Mouse (Mus musculus) lung, adult 2 months (tissue): ENCODE results near the gene Cd68. TPM values are rescaled to one million over a fixed set of nuclear protein-coding genes. Genes with fewer than 3 reads are reported as not detected.
A peak's percentile ranks its signal among the peaks of the same experiment; 100 is the strongest.

Experiments
- DNase-seq: peaks from one replicate; pipeline ENCODE4 v3.0.0; 2022
- H3K4me1 ChIP-seq: fragments of 200-500 bp; 2 replicates; pipeline ENCODE4 v1.6.1; 2011; ENCODE audit warnings: low read length; ENCODE audit not compliant: control insufficient read depth, insufficient read depth
- H3K4me3 ChIP-seq: fragments of 200-500 bp; replicated peaks from 2 replicates; pipeline ENCODE3; 2011; ENCODE audit warnings: low read depth, mild to moderate bottlenecking, control low read depth, low read length; ENCODE audit errors: extremely low read depth
- CTCF ChIP-seq: fragments of 200-500 bp; IDR thresholded peaks from 2 replicates; pipeline ENCODE4 v1.5.1; 2011; ENCODE audit warnings: mild to moderate bottlenecking, low read length, control low read depth; ENCODE audit not compliant: insufficient read depth
- POLR2A ChIP-seq: fragments of 200-500 bp; IDR thresholded peaks from 2 replicates; pipeline ENCODE4 v1.6.1; 2011; ENCODE audit warnings: low read depth, mild to moderate bottlenecking, control low read depth, low read length, borderline replicate concordance; ENCODE audit errors: extremely low read depth
- WGBS: fragments of 180-500 bp; shearing (Covaris S2); methylation state at CpG from one replicate; pipeline ENCODE4 v1.1.7; 2018; 5-methylcytosine and 5-hydroxymethylcytosine counted together
- polyA plus RNA-seq: library from polyadenylated mRNA; depleted of rRNA; stranded (reverse); fragments of >200 nt; gene quantifications from 2 replicates; pipeline ENCODE4 v1.2.3, GENCODE M21; 2012; rRNA removed

The Cd68 gene
- polyA plus RNA-seq = 65.6 and 82.8 TPM in 2 replicates

DNA sequence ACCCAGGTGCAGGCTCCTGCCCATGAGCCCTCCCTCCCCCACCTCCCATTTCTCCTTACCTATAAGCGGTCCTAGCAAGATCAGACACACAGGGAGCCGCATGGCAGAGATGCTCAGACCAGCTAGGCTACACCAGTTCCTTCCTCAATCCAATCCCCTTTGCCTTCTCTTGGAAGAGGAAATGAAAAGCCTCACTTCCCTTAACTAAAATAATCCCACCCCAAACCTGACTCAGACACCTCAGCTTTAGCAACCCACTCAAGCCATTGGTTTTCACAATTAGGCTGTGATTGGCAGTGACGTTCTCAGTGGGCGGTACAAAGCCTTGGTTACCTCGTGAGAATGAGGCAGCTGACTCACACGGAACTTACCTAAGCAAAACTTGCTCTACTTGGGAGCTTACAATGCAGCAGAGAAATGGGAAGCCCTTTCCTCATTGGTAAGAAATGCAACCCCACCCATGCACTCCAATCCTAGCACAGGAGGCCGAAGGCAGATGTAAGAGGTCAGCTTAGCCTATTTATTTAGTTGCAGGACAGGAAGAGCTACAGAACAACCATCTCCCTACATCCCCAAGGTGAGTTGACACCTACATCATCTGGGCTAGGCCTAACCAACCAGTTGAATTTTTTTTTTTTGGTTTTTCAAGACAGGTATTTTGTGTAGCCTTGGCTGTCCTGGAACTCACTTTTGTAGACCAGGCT lies at the start of gene Cd68:
Gene Cd68, minus strand, starts transcription at position 193 of the 704 bp plus-strand sequence.
- 37% methylated on average over 7 of the region's 7 CpGs for WGBS
- Histone ChIP-seq H3K4me3 (peak within 1 kb of the TSS; percentile 4), H3K4me1 (peaks cover 13% of the 10 kb centered on the region)
- TF ChIP-seq CTCF = no peak
- TF ChIP-seq POLR2A = no peak
- no peak for DNase-seq

DNA sequence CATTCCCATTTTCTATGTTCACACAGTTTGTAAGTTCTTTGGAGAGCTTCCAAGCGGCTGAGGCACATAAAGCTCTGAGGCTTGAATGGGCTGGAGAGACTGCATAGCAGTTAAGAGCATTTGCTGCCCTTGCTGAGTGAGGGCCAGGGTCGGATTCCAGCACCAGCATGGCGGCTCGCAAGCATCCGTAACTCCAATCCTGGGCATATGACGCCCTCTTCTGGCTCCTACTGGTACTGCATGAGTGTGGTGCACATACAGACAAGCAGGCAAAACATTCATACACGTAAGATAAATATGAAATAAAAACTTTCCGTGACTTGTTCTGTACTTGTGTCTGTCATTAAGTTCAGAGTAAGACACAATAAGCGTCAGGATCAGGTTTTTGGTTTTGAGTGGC lies 49.5 kb upstream of the Cd68 start:
- 59% methylated on average over 9 of the region's 9 CpGs for WGBS
- DNase-seq = peak; percentile 42
- H3K4me3 ChIP-seq = no peak overlapping the region
- TF ChIP-seq POLR2A (no peak), CTCF (peak; percentile 61)
- H3K4me1 ChIP-seq = peaks cover 3% of the 10 kb centered on the region; the same call in 1 of the 2 replicates

DNA sequence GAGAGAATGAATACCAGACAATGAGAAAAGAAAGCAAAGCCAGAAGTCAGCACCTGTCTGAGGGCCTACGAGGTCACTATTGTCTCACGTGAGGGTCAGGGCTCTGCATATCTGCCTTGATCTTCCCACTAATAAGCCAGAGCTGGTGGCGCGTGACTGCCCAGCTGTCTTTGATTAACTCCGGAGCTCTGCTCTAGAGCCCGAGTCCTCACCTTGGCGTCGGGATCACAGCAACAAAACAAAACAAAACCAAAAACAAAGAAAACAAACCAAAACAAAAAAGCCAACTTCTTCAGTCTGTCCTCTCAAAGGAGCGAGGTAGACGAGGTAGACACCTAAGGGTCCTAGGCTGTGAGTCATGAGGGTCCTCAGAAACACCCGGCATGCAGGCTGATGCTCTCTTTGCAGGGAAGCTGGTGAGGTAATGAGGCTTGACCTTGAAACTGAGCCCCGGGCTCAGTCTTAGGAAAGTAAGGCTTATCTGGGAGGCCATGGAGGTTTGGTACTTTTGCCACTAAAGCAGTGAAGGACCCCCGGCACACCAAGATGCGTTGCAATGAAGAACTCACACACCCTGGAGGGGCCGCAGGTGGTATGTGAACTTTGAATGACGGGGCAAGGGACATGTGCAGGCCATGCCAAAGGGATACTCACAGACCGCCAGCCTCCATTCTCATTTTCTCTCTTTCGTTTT lies 48.8 kb upstream of the Cd68 start:
- Histone ChIP-seq H3K4me1 (peaks cover 3% of the 10 kb centered on the region; the same call in 1 of the 2 replicates), H3K4me3 (no peak overlapping the region)
- TF ChIP-seq CTCF (no peak), POLR2A (no peak)
- 73% methylated on average over 18 of the region's 18 CpGs for WGBS
- DNase-seq = no peak

DNA sequence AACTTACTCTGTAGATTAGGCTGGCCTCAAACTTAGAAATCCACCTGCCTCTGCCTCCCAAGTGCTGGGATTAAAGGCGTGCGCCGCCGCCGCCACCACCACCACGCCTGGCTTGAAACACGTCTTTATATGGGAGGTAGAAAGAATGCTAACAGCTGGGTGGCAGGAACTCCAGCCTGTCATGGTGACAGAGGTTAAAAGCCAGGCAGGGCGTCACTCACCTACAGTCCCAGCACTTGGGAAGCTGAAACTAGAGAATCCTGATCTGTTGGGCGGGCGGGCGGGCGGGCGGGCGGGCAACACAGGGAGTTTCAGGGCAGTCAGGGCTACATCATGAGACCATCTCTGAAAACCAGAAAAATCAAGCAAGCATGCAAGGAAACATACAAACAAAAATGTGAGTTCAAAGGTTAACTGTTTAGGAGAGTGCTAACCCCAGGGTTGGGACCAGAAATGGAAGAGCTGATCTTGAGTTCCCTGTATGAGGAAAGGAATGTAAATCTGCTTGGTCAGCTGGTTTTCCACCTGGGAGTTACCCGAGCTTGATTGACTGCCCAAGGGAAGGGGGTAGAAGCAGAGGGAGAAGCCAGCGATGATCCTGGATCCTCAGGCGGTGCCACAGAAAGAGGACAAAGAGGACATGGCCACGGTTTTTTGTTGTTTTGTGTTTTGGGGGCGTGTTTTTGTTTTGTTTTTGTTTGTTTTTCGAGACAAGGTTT lies 47.2 kb upstream of the Cd68 start:
- H3K4me3 ChIP-seq = no peak overlapping the region
- DNase-seq = no peak
- H3K4me1 ChIP-seq = peaks cover 3% of the 10 kb centered on the region; the same call in 1 of the 2 replicates
- WGBS = 75% methylated on average over 20 of the region's 20 CpGs
- no peak for TF ChIP-seq CTCF
- TF ChIP-seq POLR2A = no peak

DNA sequence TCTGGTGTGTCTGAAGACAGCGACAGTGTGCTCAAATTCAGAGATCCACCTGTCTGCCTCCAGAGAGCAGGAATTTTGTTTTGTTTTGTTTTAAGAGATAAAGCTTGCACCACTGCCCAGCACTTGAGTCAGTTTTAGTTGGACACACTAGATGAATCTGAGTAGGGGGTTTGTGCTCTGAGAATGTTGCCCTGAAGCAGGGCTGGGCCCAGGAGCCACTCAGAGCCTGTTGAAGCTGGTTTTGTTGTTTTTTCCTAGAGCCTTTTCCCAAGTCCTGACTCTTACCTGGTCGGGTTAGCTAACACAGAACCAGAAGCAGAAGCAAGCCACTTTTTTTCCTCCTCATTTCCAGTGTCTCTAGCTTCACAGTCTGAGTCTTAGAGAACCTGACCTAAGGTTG lies 45.1 kb upstream of the Cd68 start:
- no peak overlapping the region for H3K4me3 ChIP-seq
- 80% methylated on average over 2 of the region's 2 CpGs for WGBS
- TF ChIP-seq POLR2A = no peak
- TF ChIP-seq CTCF = no peak
- H3K4me1 ChIP-seq = peaks cover 3% of the 10 kb centered on the region; the same call in 1 of the 2 replicates
- no peak for DNase-seq

DNA sequence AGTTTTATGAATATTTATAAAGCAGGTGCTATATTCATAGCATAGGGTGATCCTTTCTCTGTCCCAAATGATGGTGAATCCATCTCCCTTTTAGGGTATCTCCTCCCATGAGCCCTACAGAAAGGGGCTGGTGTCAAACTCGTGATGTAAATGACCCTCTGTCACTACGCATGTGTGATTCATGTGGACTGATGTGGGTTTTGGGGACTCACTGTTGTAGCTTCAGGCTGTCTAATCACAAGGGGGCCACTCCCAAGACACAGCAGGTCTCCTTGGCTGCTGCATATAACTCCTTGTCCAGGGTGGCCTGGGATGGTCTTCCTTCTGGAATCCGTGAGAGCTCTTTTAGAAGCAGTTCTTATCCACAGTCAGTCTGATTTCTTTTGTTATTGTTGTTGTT lies 44.5 kb upstream of the Cd68 start:
- H3K4me3 ChIP-seq = no peak overlapping the region
- TF ChIP-seq CTCF (no peak), POLR2A (no peak)
- DNase-seq = no peak
- no peaks in the 10 kb centered on the region for H3K4me1 ChIP-seq
- WGBS = 78% methylated on average over 3 of the region's 3 CpGs

DNA sequence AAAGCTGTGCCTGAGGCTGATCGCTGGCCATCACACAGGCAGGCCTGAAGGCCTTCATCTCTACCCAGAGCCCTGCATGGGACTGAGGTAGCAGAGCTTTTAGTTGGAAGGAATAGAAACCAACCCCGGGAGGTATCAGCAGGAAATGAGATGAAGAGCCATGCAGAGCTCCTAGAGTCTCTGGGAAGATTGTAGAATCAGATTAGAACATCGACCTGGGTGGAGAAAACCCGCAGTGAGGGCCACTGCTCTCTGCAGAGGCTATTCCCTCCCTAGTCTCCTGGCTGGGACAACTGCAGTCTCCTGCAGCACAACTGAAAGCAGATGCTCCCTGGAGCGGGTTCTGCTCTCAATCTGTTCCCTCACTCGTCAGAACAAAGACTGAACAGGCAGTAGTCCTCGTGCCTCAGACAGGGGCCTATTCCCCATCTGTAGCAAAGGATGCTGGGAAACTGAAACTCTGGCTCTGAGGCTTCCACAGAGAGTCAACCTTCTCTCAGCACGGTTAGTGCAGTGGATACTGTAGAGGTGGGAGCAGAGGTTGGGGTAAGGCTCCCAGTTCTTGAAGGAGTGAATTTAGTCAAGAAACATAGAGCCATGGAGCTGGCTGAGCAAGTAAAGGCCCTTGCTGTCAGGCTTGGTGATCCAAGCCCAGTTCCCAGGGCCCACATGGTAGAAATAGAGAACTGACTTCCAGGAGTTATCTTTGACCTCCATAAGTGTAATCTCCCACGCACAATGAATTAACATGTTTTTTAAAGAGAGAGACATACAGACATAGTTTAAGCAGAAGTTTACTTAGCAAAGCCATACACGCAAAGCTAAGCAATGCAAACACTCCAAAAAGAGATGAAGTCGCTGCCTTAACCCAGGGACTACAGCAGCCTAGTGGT lies 43.8 kb upstream of the Cd68 start:
- TF ChIP-seq CTCF (no peak), POLR2A (no peak)
- WGBS = 59% methylated on average over 11 of the region's 11 CpGs
- no peak for DNase-seq
- no peak overlapping the region for H3K4me3 ChIP-seq
- no peaks in the 10 kb centered on the region for H3K4me1 ChIP-seq

DNA sequence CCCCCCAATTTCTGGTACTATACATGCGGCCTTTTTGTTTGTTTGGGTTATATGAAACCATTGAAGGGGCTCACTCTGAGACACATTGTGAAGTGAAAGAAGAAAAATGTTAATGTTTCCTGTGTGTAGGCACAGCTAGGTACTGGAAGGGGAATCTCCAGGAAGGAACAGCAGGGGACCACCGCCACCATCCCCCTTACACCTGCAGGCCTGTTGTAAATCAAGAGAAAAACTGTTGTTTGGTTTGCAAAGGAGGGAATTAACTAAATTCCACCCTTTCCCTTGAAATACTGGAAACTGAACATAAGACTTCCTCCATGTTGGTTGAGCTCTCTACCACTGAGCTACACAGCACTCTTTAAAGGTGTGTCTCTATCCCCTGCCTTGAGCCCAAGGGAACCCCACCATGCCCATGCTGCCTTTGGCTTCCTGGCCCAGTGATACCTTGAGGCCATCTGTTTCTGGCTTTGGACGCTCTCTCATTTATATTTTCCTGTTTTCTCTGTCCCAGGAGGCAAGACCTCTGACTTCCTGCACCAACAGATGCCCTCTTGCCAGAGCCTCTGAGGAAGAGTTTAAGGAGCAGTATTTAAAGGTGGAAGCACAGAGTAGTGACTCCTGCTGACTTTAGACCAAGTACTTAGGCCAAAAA lies 42.8 kb upstream of the Cd68 start:
- TF ChIP-seq CTCF (no peak), POLR2A (no peak)
- no peak for DNase-seq
- 71% methylated on average over 3 of the region's 3 CpGs for WGBS

DNA sequence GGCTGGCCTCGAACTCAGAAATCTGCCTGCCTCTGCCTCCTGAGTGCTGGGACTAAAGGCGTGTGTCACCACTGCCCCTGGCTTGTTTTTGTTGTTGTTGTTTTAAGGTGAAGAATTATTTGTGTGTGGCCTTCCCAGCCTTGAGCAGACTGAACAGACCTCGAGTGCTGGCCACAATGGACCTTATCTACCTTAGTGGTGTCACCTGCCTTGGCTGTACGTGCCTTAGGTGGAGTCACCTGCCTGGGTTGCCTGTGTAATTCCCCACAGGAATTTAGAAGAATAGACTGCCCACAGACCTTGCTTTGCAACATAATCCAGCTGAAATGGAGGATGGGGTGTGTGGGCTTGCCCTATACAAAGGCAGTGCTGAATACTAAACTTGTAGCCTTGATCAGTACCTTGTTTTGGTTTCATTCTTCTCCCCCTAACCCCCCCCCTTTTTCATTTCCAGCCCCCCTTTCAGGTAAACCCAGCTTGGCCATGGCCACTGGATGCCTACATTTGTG lies 42.0 kb upstream of the Cd68 start:
- TF ChIP-seq POLR2A (no peak), CTCF (no peak)
- no peak for DNase-seq
- 90% methylated on average over 4 of the region's 4 CpGs for WGBS
- Histone ChIP-seq H3K4me3 (no peak overlapping the region), H3K4me1 (no peaks in the 10 kb centered on the region)

More for the DNA sequence above, 42.8 kb upstream of the Cd68 start:
- H3K4me3 ChIP-seq = no peak overlapping the region
- no peaks in the 10 kb centered on the region for H3K4me1 ChIP-seq
